Mouse (Mus musculus) induced T-regulatory cell, adult 2 months (primary cell): Measurements from ENCODE around the gene Nt5c1b.

Experiments used
- DNase-seq: peaks from one replicate; pipeline ENCODE4 v3.0.0-alpha.2; 2012; ENCODE audit warnings: low read depth

Gene Nt5c1b

GRCm38 (mm10) chr12:10369673-10370072 lies at the start of gene Nt5c1b:
Gene Nt5c1b (plus strand): TSS chr12:10369973.
- no peak for DNase-seq

GRCm38 (mm10) chr12:10327651-10328050 lies 42.1 kb upstream of the Nt5c1b start:
- no peak for DNase-seq

GRCm38 (mm10) chr12:10329460-10329859 lies 40.3 kb upstream of the Nt5c1b start:
- DNase-seq: no peak

DNA sequence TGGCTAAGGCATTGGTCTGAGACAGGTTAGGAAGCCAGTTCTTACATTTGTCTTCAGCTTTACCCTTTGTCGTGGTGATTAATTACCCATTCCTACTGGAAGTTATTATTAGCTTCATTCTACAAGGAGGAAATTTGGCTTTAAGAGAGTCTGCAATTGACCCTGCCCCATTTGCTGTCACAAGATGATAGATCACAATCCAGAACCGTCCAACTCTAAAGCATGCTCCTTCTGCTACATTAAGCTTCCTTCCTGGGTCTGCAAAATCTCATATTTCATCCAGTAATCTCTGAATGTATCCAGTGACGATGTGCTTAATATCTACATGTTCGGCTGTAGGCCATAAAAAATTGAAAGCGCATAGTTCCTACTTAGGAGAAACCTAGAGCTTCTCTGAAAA lies 29.2 kb upstream of the Nt5c1b start:
- DNase-seq: no peak

DNA sequence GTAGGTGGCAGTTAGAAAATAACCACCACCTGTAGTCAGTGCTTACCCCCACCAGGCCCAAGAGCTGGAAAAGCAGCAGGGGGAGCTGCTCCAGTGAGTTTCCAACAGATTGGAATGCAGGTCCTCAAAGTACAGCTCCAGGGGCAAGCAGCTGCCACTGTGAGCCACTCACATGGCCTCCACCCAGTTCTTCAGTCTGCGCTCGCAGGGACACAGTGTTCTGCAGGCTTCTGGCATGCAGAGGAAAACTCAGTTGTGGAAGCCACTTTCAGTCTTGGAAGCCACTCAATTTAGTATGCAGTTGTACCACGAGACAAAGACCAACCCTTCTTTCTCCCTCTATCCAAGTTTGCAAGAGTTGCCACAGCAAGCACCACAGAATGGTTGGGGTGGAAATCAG lies 19.1 kb upstream of the Nt5c1b start:
- DNase-seq: no peak

- DNase-seq: no peak
These were observed 12.0 kb upstream of the Nt5c1b start for GRCm38 (mm10) chr12:10357756-10358155.

- peak; percentile 95 for DNase-seq
These were observed 21.1 kb downstream of the Nt5c1b start, which contains the start of gene Rdh14 for GRCm38 (mm10) chr12:10390671-10391441. Gene Rdh14 (plus strand): TSS chr12:10390772.

- no peak for DNase-seq
These were observed 31.0 kb downstream of the Nt5c1b start for GRCm38 (mm10) chr12:10400788-10401187.

GRCm38 (mm10) chr12:10402421-10403115 lies 32.8 kb downstream of the Nt5c1b start:
- DNase-seq: no peak

DNA sequence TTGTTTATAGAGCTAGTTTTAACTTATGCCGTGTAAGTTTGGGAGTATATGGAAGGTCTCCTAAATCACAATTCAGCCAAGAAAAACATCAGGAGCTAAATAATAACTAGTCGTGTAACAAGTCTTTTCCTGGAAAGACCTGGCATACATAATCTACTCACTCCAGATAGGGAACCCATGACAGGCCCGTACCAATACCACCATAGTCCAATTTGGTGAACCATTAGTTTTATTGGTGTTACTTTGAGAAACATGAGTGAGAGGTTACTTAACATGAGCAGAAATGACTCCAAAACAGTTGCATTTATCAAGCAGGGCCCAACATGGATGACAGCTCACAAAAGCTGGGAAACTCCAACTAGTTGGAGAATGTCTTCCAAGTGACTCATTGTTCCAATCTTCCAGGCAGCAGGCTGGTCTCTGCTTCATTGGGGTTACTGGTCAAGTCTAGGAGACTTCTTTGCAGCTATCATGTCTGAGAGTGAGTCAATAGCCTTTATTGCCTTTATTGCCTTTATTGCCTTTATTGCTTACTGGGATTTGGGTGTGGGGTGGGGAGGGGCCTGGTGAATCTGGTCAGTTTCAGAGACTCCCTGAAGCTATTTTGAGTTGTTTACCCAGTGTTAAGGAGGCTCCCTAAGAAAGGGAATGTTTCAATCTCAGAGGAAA lies 40.9 kb downstream of the Nt5c1b start:
- no peak for DNase-seq

DNA sequence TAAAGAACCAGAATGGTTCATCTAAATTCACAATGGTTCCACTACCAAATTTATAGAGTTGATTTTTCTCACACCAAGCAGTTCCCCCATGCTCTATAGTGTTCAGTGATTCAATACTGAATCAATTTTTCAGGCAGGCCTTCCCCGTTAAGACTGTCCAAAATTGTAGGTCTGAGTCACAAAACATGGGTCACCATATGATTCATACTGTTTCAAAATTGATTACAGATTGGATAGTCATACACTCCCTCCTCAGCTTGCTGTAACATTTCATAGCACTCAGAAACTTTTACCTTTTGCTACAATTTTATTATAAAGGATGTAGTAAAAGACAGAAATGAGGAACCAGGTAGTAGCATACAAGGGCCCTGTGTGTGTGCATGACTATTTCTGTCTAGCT lies 41.7 kb downstream of the Nt5c1b start:
- no peak for DNase-seq

- DNase-seq: no peak
These were observed 52.6 kb downstream of the Nt5c1b start for GRCm38 (mm10) chr12:10422347-10422746.

GRCm38 (mm10) chr12:10425982-10426863 lies 56.5 kb downstream of the Nt5c1b start:
- no peak for DNase-seq

DNA sequence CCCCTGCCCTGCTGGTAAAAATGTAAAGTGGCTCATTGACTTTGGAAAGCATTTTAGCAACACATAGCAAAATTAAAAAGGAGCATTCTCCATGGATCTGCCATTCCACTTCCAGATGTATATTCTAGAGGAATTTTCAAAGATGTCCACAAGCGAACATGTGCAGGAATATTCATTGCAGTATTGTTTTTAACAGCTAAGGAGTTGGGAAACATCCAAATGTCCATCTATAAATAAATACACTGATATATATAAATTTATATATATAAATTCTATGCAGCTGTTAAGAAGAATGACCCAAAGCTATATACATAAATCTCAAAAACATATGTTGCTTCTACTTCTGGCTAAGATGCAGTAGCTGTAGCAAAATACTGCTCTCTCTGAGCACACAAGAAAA lies 61.2 kb downstream of the Nt5c1b start:
- DNase-seq: no peak

- DNase-seq: peak; percentile 64
These were observed 68.6 kb downstream of the Nt5c1b start for GRCm38 (mm10) chr12:10438054-10439001.
